Mouse (Mus musculus) liver, adult 2 months (tissue): Measurements from ENCODE around the gene Rab14. TPM values are rescaled to one million over a fixed set of nuclear protein-coding genes. Genes with fewer than 3 reads are reported as not detected.

Experiments
- DNase-seq: peaks from one replicate; pipeline ENCODE4 v3.0.0-alpha.2; 2011; ENCODE audit warnings: low read depth, low spot score; ENCODE audit errors: extremely low read depth
- H3K27ac ChIP-seq: fragments of 200-500 bp; replicated peaks from 2 replicates; pipeline ENCODE4 v1.5.1; 2012; ENCODE audit warnings: low read depth, mild to moderate bottlenecking, control low read depth, inconsistent platforms, low read length; ENCODE audit not compliant: insufficient read depth
- H3K27me3 ChIP-seq: fragments of 200-500 bp; 2 replicates; pipeline ENCODE4 v1.6.1; 2012; ENCODE audit warnings: mild to moderate bottlenecking, moderate library complexity, low read length, inconsistent platforms; ENCODE audit not compliant: control insufficient read depth, insufficient read depth
- H3K36me3 ChIP-seq: fragments of 200-500 bp; 2 replicates; pipeline ENCODE4 v1.6.1; 2012; ENCODE audit warnings: low read length, inconsistent platforms; ENCODE audit not compliant: control insufficient read depth, insufficient read depth
- H3K4me1 ChIP-seq: fragments of 200-500 bp; 2 replicates; pipeline ENCODE4 v1.6.1; 2011; ENCODE audit warnings: low read length; ENCODE audit not compliant: control insufficient read depth, insufficient read depth
- H3K4me3 ChIP-seq: fragments of 200-500 bp; 2 replicates; pipeline ENCODE4 v1.5.1; 2011; ENCODE audit warnings: low read depth, mild to moderate bottlenecking, control low read depth, low read length, moderate library complexity; ENCODE audit not compliant: insufficient read depth
- H3K79me2 ChIP-seq: fragments of 200-500 bp; 2 replicates; pipeline ENCODE4 v1.6.1; 2012; ENCODE audit warnings: inconsistent platforms, mild to moderate bottlenecking, low read length, moderate library complexity; ENCODE audit not compliant: control insufficient read depth, insufficient read depth
- H3K9ac ChIP-seq: fragments of 200-500 bp; 2 replicates; pipeline ENCODE4 v1.6.1; 2012; ENCODE audit warnings: low read depth, mild to moderate bottlenecking, control low read depth, inconsistent platforms, low read length
- CTCF ChIP-seq: fragments of 200-500 bp; IDR thresholded peaks from 2 replicates; pipeline ENCODE4 v1.5.1; 2011; ENCODE audit warnings: low read depth, low read length, control low read depth
- POLR2A ChIP-seq: fragments of 200-500 bp; IDR thresholded peaks from 2 replicates; pipeline ENCODE4 v1.6.1; 2011; ENCODE audit warnings: low read length, control low read depth; ENCODE audit not compliant: insufficient read depth; ENCODE audit errors: extremely low read depth
- WGBS: fragments of 180-500 bp; shearing (Covaris S2); methylation state at CpG from one replicate; pipeline ENCODE4 v1.1.7; 2018; 5-methylcytosine and 5-hydroxymethylcytosine counted together
- polyA plus RNA-seq: library from polyadenylated mRNA; depleted of rRNA; stranded (reverse); fragments of >200 nt; gene quantifications from 2 replicates; pipeline ENCODE4 v1.2.3, GENCODE M21; 2012
- total RNA-seq: library from RNA; depleted of rRNA; stranded (reverse); fragments of >200 nt; gene quantifications from 2 replicates; pipeline ENCODE4 v1.2.3, GENCODE M21; 2014

Rab14 gene
- total and polyA plus RNA-seq, 2 experiments = 109 to 246 TPM

DNA sequence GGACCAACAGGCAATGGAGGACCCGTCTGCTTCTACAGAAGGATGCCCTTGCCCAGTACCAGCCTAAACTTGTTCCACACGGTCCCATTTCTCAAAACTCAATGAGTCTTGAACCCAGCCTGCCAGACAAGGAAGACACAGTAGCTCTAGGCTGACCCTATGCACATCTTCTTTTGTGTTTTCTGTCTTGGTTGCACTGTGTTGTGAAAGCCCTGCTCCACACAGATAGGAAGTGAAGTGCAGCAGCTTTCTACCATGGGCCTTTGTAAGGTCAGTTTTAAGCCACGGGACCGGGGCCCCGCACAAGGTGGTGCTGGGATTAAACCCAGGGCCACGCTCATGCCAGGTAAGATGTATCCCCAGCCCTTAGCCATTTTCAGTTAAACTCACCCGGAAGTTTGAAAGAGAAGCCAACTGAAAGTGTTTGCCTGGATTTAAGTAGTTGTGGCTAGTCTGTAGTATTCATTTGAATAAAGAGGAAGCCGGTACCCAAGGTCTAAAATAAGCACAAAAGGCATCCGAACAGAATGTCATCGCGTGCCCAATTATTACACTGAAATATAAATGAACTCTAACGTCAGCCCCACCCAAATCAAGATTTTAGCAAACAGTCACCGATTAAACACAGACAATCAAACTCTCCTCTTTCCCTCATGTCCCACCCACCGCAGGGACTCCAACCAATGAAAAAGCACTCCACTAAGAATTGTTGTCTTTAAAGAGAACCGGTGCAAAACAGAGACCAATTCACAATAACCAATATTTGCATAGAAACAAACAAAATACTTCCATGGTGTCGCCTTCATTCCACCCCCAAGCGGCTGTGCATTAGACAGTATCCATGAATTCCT lies 31.9 kb upstream of the Rab14 start:
- TF ChIP-seq POLR2A (no peak), CTCF (no peak)
- Histone ChIP-seq H3K36me3 (no peaks in the 10 kb centered on the region), H3K9ac (no peak overlapping the region), H3K27me3 (no peaks in the 10 kb centered on the region), H3K4me3 (no peak overlapping the region), H3K27ac (no peak overlapping the region), H3K79me2 (no peaks in the 10 kb centered on the region), H3K4me1 (peaks cover 3% of the 10 kb centered on the region; the same call in 1 of the 2 replicates)
- DNase-seq = no peak
- 73% methylated on average over 17 of the region's 17 CpGs for WGBS

DNA sequence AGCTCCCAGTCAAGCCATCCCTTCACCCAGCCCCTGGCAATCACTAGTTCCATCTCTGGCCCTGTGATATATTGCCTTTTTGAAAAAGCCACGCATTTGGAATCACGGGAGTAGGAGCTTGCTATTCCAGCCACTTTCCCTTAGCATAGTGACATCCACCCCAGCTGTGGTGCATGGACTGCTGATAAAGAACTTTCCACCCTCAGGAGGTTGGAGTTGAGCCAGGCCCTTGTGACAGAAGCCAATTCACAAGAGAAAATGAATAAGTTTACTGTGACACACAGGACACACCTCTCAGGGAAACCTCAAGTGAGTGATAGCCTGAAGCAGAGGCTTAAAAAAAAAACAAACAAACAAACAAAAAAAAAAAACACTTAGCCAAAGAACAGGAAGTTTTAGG lies 31.0 kb upstream of the Rab14 start:
- Histone ChIP-seq H3K9ac (no peak overlapping the region), H3K27me3 (no peaks in the 10 kb centered on the region), H3K27ac (no peak overlapping the region), H3K4me1 (peaks cover 3% of the 10 kb centered on the region; the same call in 1 of the 2 replicates), H3K36me3 (no peaks in the 10 kb centered on the region), H3K79me2 (no peaks in the 10 kb centered on the region), H3K4me3 (no peak overlapping the region)
- 50% methylated on average over 2 of the region's 2 CpGs for WGBS
- DNase-seq = no peak
- TF ChIP-seq POLR2A (no peak), CTCF (no peak)

DNA sequence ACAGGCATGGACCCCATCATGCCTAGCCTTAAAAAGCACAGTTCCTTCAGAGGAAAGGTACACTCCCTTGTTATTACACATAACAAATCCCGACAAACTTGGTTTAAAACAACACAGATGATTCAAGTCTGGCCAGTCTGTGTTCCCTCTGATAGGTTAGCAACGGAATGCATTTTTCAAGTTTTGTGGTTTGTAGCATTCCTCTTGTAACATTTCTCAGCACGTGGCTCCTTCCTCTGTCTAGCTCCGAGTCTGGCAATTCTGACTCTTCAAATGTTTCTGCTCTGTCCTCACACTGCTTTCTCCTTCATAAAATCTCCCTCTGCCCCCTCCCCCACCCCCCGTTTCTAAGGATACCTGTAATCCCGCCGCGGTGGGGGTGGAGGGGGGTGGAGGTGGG lies 29.3 kb upstream of the Rab14 start:
- Histone ChIP-seq H3K9ac (no peak overlapping the region), H3K4me3 (no peak overlapping the region), H3K27ac (no peak overlapping the region), H3K36me3 (no peaks in the 10 kb centered on the region), H3K4me1 (peaks cover 3% of the 10 kb centered on the region; the same call in 1 of the 2 replicates), H3K79me2 (no peaks in the 10 kb centered on the region), H3K27me3 (no peaks in the 10 kb centered on the region)
- no peak for TF ChIP-seq CTCF
- no peak for TF ChIP-seq POLR2A
- 50% methylated on average over 8 of the region's 8 CpGs for WGBS
- DNase-seq = no peak

DNA sequence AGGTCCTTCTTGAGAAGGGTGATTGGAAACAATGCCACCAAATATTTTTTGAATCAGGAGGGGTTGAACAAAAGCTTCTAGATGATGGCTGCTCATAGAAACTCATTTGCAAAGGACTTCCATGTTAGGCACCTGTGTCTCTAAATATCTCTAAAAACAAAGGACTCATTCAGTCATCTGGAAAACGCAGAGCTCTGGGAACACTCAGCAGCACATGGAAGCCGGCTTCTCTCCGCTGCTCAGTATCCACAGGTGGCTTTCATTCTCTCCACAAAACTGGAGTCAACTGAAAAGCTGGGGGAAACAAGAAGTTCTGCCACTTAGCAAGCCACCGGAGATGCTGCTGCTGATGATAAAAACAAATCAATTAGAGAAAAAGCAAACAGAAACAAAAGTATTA lies 27.2 kb upstream of the Rab14 start:
- Histone ChIP-seq H3K4me3 (no peak overlapping the region), H3K36me3 (no peaks in the 10 kb centered on the region), H3K27ac (no peak overlapping the region), H3K79me2 (no peaks in the 10 kb centered on the region), H3K4me1 (no peaks in the 10 kb centered on the region), H3K9ac (no peak overlapping the region), H3K27me3 (no peaks in the 10 kb centered on the region)
- no peak for DNase-seq
- WGBS = 76% methylated on average over 4 of the region's 4 CpGs
- no peak for TF ChIP-seq CTCF
- no peak for TF ChIP-seq POLR2A

DNA sequence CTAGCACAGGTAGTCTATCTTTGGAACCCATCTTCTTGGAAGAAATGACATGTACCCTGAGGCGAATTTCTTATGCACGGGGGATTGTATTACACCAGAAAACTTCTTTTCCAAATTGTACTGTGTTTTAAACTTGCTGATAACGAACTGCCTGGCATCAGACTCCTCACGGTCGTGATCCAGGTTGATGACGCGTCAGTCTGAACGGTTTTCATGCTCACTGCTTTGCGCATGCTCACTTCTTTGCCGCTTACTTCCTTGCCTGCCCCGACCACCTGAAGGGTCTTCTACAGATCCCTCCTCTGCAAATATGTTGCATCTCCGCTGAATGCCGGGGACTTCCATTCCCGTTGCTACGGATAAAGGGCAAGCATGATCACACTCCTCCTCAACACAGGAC lies 23.4 kb upstream of the Rab14 start:
- TF ChIP-seq POLR2A (no peak), CTCF (no peak)
- no peak overlapping the region for H3K27ac ChIP-seq
- no peak overlapping the region for H3K4me3 ChIP-seq
- no peaks in the 10 kb centered on the region for H3K79me2 ChIP-seq
- DNase-seq = no peak
- H3K4me1 ChIP-seq = no peaks in the 10 kb centered on the region
- WGBS = 91% methylated on average over 15 of the region's 15 CpGs
- H3K27me3 ChIP-seq = no peaks in the 10 kb centered on the region
- H3K9ac ChIP-seq = no peak overlapping the region
- no peaks in the 10 kb centered on the region for H3K36me3 ChIP-seq

DNA sequence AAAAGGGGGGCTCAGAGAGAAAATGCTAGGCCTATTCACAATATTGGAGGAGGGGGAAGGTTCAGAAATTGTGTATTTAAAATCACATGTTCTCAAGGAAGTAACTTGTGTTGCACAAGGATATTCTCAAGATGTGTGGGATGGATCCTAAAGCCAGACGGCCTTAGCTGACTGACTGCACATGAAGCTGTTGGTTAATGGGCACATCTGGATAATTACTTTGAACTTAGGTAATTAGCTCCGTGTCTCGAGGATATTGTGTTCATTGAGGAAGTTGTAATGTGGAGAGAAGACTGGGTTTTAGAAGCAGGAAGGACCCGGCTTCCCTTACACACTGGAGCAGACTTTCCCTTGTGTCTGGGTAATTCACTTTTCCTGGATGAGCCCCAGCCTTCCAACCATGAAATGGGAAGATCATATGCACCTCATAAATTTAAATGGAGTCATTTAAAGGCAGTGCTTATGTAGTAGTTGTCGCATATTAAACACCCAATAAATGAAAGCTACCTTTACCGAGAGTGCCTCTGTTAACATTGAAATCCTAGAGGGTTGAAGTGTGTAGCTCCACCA lies 22.0 kb upstream of the Rab14 start:
- Histone ChIP-seq H3K27me3 (no peaks in the 10 kb centered on the region), H3K36me3 (no peaks in the 10 kb centered on the region), H3K4me3 (no peak overlapping the region), H3K9ac (no peak overlapping the region), H3K27ac (no peak overlapping the region), H3K4me1 (no peaks in the 10 kb centered on the region), H3K79me2 (no peaks in the 10 kb centered on the region)
- 75% methylated on average over 6 of the region's 6 CpGs for WGBS
- no peak for TF ChIP-seq CTCF
- TF ChIP-seq POLR2A = no peak
- DNase-seq = no peak
